Mouse (Mus musculus) left cerebral cortex, adult 8-10 months (tissue): ENCODE measurements at regions not wholly inside any gene's neighbourhood (a gene's known extent, or its start where the extent isn't known, plus 50 kb on each side); places are given as distances from the start of the nearest gene placed in this dataset.

ENCODE experiments used
- DNase-seq, 2 experiments: peaks; one replicate each; pipeline ENCODE4 v3.0.0; 2022; ENCODE audit warnings: low spot score in 2 of 2

DNA sequence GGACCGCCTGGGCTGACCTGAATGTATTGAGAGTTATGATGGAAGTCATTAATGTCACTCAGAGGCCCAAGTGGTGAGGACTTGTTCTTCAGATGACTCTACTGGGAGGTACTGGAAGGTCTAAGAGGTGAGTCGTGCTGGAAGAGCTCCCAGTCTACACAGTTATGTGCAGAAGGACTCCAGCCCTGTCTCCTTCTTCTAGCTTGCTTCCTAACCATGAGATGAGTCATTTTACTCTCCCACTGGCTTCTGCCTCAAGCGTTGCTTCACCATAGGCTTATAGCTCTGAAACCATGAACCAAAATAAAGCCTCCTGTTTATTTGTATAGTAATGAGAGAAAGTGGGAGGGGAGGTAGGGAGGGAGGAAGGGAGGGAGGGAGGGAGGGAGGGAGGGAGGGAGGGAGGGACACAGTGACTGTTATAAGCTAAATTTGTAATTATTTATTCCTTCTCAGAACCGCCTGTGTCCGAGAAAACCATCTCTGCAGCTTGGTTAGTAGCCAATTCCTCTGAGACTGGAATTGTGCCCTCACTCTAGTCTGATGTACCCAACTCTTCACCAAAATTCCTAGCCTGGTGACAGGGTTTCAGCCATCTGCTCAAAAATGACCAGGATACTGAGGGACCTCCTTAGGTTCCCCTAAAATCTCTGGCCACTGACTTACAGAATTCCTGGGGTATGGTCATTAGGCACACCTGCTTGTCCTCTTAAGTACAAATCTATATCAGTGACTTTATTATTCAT, 211.6 kb upstream of the Atp2b1 start:
- no peak for DNase-seq

DNA sequence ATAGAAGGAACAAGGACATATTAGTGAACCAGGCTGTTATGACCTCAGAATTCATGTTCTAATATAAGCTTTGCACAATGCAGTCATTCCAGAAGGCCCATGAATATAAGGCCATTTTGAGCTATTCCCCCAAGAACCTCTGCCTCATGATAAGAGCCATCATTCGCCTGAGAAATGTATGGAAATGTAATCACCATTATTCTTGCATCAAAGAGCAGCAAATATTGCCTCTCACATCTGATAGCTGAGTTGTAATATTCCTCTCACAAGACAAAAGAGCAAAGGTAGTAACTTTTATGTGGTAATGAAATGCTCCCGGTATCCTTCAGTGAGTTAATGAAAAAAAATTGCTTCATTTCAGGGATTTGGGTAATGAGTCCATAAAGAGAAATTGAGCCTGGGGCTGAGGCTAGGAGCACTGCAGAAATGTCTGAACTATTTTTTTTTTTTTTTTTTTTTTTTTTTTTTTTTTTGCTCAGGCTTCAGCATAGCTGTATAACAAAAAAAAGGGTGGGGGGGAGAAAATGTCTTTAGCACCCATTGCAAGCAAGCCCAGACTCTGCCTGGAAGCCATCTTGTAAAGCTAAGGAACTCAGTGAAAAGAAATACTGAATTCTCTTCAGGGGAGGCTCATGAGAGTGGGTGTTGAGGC, 210.4 kb upstream of the Atp2b1 start:
- no peak for DNase-seq

DNA sequence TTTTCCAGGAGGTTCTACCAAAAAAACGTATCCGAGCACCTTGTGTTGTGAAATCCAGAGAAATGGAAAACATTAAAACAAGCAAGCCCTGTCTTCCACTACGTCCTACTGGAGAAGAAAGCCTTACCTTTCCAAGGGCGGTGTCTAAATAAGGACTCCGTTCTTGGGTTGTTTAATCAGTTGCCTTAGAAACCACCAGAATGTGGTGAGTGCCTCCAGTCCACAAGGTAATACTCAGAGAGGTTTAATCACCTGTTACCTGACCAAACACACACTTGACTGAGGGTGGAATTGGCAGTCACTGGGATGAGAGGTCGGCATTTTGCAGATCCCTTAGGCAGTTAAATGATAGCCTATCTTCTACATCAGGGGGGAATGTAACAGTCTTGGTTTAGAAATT, 209.6 kb upstream of the Atp2b1 start:
- no peak for DNase-seq

DNA sequence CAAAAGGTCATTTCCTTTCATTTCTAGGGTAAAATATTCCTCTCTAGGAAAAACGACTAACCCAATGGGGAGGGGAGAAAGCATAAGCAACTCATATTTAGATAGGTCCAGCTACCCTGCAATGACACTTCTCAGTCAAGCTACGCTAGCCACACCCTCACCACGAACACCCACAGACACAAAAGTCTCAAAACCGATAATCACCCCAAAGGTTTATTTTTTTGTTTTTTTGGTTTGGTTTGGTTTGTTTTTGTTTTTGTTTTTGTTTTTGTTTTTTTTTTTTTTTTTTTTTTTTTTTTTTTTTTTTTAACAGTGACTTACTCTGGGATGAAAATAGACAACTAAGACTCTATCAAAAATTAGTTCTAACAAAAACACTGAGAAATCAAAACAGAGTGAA, 196.3 kb upstream of the Atp2b1 start:
- no peak for DNase-seq

GRCm38 (mm10) chr10:98718706-98719105, 195.5 kb upstream of the Atp2b1 start:
- no peak for DNase-seq

DNA sequence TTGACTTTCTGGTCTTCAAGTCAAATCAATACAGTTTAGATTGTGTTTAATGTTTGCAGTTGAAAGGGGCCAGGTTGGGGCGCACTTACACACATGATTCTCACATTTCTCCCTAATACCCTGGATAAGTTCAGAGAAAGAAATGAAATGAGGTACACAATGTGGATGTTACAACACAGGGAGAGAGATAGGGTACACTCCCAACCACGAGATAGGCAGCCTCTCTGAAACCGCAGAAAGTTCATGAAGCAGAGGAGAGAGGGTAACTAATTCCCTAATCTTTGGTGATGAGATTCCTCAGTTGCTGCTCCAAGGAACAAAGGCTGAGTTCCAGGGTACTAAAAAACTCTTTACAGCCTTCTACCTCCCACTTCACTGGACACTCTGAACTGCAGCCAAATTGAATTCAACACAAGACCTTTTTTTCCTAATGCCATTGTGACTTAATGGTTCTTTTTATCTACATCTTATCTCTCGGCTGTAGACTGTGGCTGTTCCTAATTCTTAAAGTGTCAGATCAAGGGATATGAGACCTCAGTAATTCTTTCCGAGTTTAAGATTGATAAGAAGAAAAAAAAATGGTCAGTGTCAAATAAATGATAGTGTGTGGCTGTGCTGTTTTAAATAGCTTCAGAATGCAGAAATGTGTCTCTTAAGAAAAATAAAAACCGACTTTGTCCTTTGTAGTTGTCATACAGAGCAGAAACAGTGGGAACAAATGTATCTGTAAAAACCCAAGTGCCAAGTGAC, 193.8 kb upstream of the Atp2b1 start:
- no peak for DNase-seq

- no peak for DNase-seq
These were observed 189.1 kb upstream of the Atp2b1 start for GRCm38 (mm10) chr10:98725110-98725509.

- no peak for DNase-seq
These were observed 187.1 kb upstream of the Atp2b1 start for GRCm38 (mm10) chr10:98727130-98727529.

GRCm38 (mm10) chr10:98728396-98729030, 185.7 kb upstream of the Atp2b1 start:
- DNase-seq = no peak

DNA sequence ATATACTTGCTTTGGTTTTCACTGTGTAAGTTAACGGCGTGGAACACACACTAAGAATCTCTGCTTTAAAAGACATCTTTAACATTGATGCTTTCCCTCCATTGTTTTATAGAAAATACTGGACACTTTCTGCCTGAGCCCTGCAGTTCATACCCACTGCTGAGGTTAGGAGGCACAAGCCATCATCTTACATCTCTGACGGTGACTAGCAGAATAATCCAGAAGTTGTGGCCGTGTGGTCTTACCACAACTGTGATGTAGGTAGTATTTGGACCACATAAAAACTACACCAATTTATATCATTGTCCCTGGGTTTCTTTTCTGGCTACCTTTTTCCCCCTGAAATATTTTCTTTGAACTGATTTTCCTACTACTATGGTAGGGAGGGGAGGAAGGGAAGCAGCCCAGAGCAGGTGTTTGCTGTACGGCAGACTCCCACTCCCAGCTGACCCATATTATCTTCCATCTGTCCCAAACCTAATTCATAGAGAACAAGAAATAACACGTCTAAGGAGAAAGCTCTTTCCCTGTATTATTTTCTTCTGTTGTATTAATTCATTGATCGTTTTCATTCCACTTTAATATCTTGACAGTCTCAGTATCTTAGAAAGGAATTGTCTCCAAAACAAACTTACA, 180.1 kb upstream of the Atp2b1 start:
- DNase-seq = no peak

DNA sequence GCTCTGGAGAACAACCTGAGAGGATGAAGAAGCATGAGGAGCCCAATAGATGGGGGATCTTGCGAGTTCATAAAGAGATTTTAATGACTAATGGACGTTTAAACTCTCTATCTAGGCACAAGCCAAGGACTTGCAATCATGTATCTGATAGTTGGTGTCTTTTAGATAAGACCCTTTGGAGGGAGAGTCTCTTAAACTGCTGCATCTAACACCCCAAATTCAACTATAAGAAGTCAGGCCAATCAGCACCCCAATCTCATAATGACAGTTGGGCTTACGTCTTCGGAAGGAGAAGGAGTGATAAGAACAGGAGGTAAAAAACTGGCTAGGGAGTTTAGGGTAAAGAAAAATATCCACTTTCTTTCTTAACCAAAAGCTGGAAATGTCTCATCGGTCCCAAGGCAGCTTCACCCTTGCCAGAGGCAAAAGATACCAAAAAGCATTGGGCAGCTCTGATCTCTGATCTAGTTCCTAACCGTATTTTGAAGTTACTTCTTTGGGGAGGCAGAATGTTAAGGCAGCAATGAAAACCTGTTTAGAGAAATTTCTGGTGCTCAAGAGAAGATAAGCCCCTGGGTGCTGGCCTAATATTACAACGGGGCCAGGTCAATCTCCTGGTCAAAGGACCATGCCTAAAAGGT, 173.6 kb upstream of the Atp2b1 start:
- no peak for DNase-seq

DNA sequence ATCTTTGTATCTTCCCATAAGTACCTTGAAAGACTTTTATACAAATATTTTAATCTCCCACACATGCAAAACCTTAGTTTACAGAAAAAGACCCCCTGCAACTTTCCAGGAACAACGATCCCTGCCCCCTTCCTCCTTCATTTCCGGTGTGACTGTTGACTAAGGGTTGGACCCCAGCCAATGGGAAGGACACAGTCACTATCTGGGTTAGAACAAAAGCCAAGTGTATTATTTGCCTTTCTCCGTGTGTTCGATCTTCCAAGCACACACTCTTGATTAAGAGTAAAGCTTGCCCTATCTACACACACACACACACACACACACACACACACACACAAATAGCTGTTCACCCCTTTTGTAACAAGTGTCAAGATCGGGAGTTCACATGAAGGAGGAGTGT, 172.8 kb upstream of the Atp2b1 start:
- DNase-seq = no peak

DNA sequence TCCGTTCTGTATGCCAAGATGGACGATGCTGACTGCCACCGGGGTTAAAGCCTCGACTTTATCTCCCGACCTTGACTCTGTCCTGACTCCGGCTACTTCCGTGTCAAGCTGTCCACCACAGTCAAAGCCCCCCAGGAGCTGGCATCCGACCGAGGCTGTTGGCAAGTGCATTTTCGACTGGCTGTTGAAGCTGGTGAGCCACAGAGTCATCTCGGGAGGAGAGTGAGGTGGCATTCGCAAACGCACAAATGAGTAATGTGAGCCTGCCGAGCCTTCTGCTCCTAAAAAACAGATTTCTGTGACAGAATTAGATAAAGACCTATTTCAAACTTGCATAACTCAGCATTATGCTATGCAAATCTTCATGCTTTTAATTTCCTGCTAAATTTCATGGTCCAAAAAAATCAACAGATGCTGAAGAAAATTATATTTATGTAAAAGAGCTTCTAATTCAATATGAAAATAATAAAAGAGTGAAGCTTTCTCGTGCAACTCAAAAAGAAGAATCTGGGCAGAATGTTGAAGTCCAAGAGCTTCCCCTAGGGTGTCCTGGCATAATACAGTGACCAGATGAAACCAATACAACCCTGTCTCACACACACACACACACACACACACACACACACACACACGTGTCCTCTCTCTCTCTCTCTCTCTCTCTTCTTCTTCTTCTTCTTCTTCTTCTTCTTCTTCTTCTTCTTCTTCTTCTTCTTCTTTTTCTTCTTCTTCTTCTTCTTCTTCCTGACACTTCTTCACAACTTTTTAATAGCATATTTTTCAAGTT, 171.2 kb upstream of the Atp2b1 start:
- DNase-seq = peak; percentile 29 to 66

- no peak for DNase-seq
These were observed 170.0 kb upstream of the Atp2b1 start for GRCm38 (mm10) chr10:98744246-98744645.

- DNase-seq = no peak
These were observed 169.5 kb upstream of the Atp2b1 start for GRCm38 (mm10) chr10:98744662-98745061.

DNA sequence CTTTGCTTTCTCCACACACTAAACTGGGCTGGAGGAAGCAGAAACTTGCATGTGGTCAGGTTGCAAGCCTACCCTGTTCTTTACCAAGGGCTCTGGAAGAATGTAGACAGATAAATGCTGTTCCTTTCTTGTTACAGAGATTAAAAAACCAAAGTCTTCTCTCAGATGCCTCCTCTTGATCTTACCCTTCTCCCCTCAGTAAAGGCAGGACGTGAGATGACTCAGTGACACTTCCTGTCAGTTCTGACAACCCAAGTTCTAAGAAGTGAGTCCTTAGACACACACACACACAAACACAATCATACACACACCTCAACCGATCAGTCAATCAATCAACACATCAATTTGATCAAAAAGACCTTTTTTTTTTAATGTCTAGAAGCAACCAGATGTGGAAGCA, 168.8 kb upstream of the Atp2b1 start:
- no peak for DNase-seq

DNA sequence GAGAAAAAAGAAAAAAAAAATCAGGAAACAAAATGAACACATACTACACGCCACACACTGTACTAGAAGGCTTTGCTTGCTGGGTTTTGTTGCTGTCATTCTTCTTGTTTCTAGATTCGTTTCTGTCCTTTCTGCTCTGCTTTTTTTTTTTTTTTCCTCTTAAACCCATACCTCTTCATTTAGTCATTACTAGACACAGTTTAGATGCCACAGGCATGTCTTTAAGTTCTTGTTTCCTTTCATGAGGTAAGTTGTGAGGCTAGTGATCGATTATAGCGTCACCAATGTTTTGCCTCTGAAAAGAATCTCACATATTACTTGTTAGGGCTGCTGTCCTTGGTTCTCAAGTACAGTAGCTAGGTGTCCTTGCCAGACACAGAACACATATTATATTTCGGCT, 168.3 kb upstream of the Atp2b1 start:
- no peak for DNase-seq

DNA sequence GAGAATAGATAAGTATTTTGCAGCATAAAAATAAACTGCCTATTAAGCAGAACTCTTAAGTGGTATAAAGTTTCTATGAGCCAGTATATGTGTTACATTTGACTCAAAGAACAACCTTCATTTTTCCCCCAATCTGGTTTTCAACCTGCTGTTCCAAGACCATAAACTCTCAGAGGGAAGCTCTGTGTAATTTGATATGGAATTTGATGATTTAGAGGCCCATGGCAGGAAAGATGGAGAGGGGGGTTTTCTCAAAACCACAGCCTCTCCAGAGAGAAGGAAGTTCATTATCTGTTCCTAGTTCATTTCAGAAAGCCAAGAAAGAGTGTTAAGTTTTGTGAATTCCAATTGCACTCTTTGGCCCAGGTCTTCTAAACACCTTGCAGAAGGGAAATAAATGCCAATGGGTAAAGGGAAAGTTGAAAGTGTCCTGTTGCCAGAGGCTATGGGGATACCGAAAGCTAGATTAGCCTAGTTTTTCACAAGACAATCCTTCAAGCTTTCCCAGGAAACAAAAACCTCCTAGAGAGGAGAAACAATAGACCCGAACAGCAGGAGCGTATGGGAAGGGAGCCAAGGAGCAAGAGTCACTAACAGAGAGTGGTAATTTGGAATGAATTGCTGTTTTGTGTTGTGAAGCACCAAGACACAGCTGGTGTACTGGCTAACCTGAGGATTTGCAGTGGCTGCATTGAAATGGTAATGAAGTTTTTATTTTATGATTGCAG, 165.2 kb upstream of the Atp2b1 start:
- no peak for DNase-seq

DNA sequence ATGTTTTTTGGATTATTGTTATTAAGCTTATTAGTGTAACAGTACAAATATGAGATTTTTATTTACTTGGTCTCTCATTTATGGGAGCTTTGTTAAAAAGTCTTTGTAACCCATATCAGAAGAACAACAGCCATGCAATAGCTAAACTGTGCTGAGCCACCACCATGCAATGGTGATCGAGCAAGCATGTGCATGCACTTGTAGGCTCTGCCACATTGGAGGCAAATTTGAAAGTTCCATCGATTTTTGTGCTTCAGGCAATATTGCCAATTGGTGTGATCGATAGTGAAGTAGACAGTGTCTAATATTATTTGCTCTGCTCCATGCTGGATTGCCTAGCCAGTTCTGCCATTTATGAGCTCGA, 164.6 kb upstream of the Atp2b1 start:
- no peak for DNase-seq
